Mouse (Mus musculus): ENCODE data around the gene Aym1. TPM values are rescaled to one million over a fixed set of nuclear protein-coding genes. Genes with fewer than 3 reads are reported as not detected.
A peak's percentile ranks its signal among the peaks of the same experiment; 100 is the strongest.

Aym1 gene
- polyA plus RNA-seq, 1 experiment from 2014 or later: not detected

DNA sequence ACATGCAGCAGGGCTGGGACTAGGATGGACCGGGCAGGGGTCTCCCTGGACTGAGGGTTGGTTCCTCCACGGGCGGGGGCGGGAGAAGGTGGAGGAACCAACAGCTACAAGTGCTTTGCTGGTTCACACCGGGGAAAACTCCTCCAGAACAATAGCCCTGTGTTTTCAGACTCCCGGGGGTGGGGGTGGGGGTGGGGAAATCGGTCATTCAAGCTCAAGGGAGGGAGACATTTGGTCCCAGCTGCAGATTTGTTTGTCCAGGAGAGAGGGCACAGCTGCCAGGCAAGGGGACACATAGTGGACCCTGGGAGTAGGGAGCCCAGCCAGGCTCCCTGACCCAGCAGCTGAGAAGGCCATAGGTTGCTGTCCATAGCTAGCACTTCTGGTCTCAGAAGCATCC lies 7.9 kb upstream of the Aym1 start:
- H3K4me1 ChIP-seq (replicated peaks; ENCODE audit: control insufficient read depth, insufficient read depth, low read length): peaks cover 33% of the 10 kb centered on the region
- H3K27ac ChIP-seq (ENCODE audit: low read length): no peak overlapping the region
- no peak overlapping the region for H3K9ac ChIP-seq (replicated peaks; ENCODE audit: low read depth, low read length)
- no peak overlapping the region for H3K4me3 ChIP-seq (replicated peaks; ENCODE audit: low read length)
- H3K36me3 ChIP-seq (ENCODE audit: control insufficient read depth, insufficient read depth): no peaks in the 10 kb centered on the region
- peaks cover 19% of the 10 kb centered on the region for H3K27me3 ChIP-seq (replicated peaks; ENCODE audit: control insufficient read depth, insufficient read depth, low read length)
- WGBS: 4% methylated on average over 7 of the region's 7 CpGs
- no peak overlapping the region for H3K4me2 ChIP-seq (ENCODE audit: low read length)
- ATAC-seq: no peak
- H3K9me3 ChIP-seq (ENCODE audit: control insufficient read depth, low read length): no peaks in the 10 kb centered on the region

DNA sequence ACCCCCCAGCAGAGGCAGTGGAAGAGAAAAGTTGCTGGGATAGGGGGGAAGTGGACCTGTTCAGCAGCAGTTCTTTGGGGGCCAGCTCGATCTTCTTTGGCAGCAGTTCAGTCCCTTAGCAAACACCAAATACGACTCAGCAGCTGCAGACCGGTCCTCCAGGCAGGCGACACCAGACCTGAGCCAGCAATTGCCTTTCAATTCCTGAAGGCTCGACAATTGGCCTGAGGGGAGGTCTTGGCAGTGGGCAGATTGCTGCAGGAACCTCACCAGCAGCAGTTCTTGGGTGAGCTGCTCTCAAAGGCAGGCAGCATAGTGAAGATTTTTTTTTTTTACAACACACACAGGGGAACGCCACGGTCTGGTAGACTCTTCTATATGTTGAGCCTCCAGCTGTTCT lies 7.3 kb upstream of the Aym1 start:
- Histone ChIP-seq H3K4me2 (ENCODE audit: low read length) (no peak overlapping the region), H3K27me3 (replicated peaks; ENCODE audit: control insufficient read depth, insufficient read depth, low read length) (peaks cover 17% of the 10 kb centered on the region), H3K4me3 (replicated peaks; ENCODE audit: low read length) (no peak overlapping the region), H3K36me3 (ENCODE audit: control insufficient read depth, insufficient read depth) (no peaks in the 10 kb centered on the region), H3K9me3 (ENCODE audit: control insufficient read depth, low read length) (no peaks in the 10 kb centered on the region), H3K27ac (ENCODE audit: low read length) (no peak overlapping the region; the same call in 1 of the 2 replicates), H3K4me1 (replicated peaks; ENCODE audit: control insufficient read depth, insufficient read depth, low read length) (peaks cover 32% of the 10 kb centered on the region), H3K9ac (replicated peaks; ENCODE audit: low read depth, low read length) (no peak overlapping the region)
- WGBS: 4% methylated on average over 7 of the region's 7 CpGs
- peak; percentile 53 for ATAC-seq

DNA sequence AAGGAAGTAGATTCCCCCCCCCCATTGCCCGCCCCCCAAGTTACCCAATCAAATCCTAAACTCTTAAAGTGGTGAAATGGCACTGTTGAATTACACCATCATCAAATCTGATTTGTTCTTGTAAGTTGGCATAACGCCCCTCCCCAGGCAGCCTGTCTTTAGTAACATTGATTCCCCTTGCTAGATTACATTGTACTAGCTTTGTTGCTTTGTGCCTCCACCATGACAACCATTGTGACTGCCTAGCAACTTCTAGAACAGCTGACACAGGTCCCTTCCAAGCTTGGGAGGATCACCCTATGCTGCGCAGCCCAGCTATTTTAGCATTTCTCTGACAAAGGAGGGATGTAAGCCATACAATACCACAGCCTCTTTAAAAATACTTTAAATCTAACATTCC lies 5.3 kb upstream of the Aym1 start:
- Histone ChIP-seq H3K9ac (replicated peaks; ENCODE audit: low read depth, low read length) (no peak overlapping the region), H3K27me3 (replicated peaks; ENCODE audit: control insufficient read depth, insufficient read depth, low read length) (peaks cover 4% of the 10 kb centered on the region)

DNA sequence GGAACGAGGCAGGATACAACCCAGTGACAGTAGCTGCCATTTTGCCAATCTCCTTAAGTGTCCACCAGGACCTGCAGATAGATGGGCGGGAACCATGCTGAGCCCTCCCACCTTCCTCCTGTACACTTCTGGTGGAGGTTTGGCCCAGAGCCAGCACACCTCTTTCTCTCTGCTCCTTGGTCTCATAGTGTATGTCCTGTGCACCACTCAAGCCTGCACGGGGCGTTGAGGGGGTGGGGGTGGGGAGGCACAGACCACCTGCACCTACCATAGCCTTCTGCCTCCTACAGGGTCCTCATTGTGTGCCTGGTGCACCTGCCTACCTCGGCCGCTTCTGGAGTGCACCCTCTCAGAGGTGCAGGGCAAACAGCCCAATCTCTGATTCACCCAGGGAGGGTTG lies 4.5 kb upstream of the Aym1 start:
- no peak for ATAC-seq
- H3K9ac ChIP-seq (replicated peaks; ENCODE audit: low read depth, low read length): no peak overlapping the region
- peaks cover 34% of the 10 kb centered on the region for H3K4me1 ChIP-seq (replicated peaks; ENCODE audit: control insufficient read depth, insufficient read depth, low read length)
- no peak overlapping the region for H3K4me3 ChIP-seq (replicated peaks; ENCODE audit: low read length)
- H3K27ac ChIP-seq (ENCODE audit: low read length): no peak overlapping the region
- H3K36me3 ChIP-seq (ENCODE audit: control insufficient read depth, insufficient read depth): no peaks in the 10 kb centered on the region
- H3K27me3 ChIP-seq (replicated peaks; ENCODE audit: control insufficient read depth, insufficient read depth, low read length): peaks cover 3% of the 10 kb centered on the region; the same call in 1 of the 2 replicates
- no peaks in the 10 kb centered on the region for H3K9me3 ChIP-seq (ENCODE audit: control insufficient read depth, low read length)
- H3K4me2 ChIP-seq (ENCODE audit: low read length): no peak overlapping the region
- WGBS: 63% methylated on average over 6 of the region's 6 CpGs

More for the DNA sequence above, 5.3 kb upstream of the Aym1 start:
- Histone ChIP-seq H3K4me1 (replicated peaks; ENCODE audit: control insufficient read depth, insufficient read depth, low read length) (peaks cover 27% of the 10 kb centered on the region), H3K4me2 (ENCODE audit: low read length) (no peak overlapping the region), H3K9me3 (ENCODE audit: control insufficient read depth, low read length) (no peaks in the 10 kb centered on the region), H3K27ac (ENCODE audit: low read length) (no peak overlapping the region), H3K36me3 (ENCODE audit: control insufficient read depth, insufficient read depth) (no peaks in the 10 kb centered on the region), H3K4me3 (replicated peaks; ENCODE audit: low read length) (no peak overlapping the region)
- 36% methylated on average over 3 of the region's 3 CpGs for WGBS
- ATAC-seq: peak; percentile 57

DNA sequence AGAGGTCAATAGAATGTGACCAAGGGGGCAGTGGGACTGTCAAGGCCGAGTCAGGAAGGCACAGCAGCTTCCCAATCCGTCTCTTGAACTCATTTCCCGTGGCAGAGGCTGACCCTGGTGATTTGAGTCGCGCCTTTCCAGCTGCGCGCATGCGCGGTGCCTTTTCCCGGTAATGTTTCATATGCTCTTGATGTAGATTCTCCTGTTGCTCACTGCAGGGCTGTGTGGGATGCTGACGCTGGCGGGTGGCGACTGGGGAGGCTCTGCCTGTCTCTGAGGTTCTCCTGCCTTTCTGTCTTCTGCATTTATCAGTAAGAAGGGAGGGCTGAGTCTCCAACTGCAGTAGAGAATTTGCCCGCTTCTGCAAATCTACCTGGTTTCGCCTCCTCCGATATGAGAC lies 2.8 kb upstream of the Aym1 start:
- 47% methylated on average over 16 of the region's 16 CpGs for WGBS
- H3K27me3 ChIP-seq (replicated peaks; ENCODE audit: control insufficient read depth, insufficient read depth, low read length): no peaks in the 10 kb centered on the region
- no peaks in the 10 kb centered on the region for H3K9me3 ChIP-seq (ENCODE audit: control insufficient read depth, low read length)
- no peak for ATAC-seq
- H3K4me1 ChIP-seq (replicated peaks; ENCODE audit: control insufficient read depth, insufficient read depth, low read length): peaks cover 32% of the 10 kb centered on the region
- H3K4me3 ChIP-seq (replicated peaks; ENCODE audit: low read length): no peak overlapping the region
- H3K36me3 ChIP-seq (ENCODE audit: control insufficient read depth, insufficient read depth): no peaks in the 10 kb centered on the region
- no peak overlapping the region for H3K27ac ChIP-seq (ENCODE audit: low read length)
- H3K4me2 ChIP-seq (ENCODE audit: low read length): no peak overlapping the region
- no peak overlapping the region for H3K9ac ChIP-seq (replicated peaks; ENCODE audit: low read depth, low read length)

DNA sequence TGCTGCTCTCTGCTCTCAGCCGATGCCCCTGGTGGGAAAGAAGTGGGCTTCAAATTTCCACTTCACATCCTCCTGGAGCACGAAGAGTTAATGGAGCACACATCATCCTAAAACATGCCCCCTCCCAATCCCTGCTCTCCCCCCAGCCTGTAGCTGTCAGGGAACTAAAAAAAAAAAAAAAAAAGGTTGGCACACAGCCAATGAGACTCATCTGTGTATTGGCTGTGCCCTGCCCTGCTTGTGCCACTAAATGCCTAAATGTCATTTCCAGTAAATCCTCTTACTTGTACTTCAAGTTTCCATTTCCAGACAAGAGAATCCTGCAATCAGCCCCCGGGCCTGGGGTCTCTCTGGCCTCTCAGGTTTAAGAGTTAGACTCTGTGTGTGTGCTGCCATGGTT lies 562 bp downstream of the Aym1 start:
- no peak overlapping the region for H3K4me2 ChIP-seq (ENCODE audit: low read length)
- no peaks in the 10 kb centered on the region for H3K27me3 ChIP-seq (replicated peaks; ENCODE audit: control insufficient read depth, insufficient read depth, low read length)
- no peak overlapping the region for H3K4me3 ChIP-seq (replicated peaks; ENCODE audit: low read length)
- ATAC-seq: no peak; the same call in 1 of the 2 replicates
- H3K36me3 ChIP-seq (ENCODE audit: control insufficient read depth, insufficient read depth): no peaks in the 10 kb centered on the region
- no peak overlapping the region for H3K9ac ChIP-seq (replicated peaks; ENCODE audit: low read depth, low read length)
- H3K4me1 ChIP-seq (replicated peaks; ENCODE audit: control insufficient read depth, insufficient read depth, low read length): peaks cover 16% of the 10 kb centered on the region
- no peaks in the 10 kb centered on the region for H3K9me3 ChIP-seq (ENCODE audit: control insufficient read depth, low read length)
- 28% methylated on average over 3 of the region's 3 CpGs for WGBS
- no peak overlapping the region for H3K27ac ChIP-seq (ENCODE audit: low read length)

DNA sequence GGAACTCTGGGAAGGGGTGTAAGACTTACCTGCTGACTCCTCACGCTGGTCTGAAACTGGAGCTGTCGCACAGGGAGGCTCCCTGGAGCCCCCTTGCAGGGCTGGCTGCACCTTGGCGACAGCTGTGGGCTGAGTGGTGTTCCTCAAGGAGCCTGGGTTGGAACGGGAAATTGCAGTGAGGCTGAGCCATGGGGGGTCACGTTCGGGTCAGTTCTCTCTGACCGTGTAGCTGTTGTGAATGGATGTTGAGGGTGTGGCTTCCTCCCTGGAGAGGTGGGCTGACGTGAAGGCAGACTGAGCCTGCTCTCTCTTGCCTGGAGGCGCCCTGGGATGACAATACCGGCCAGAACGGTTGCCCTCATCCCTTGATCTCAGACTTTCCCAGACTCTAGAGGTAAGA lies 1.7 kb downstream of the Aym1 start:
- Histone ChIP-seq H3K36me3 (ENCODE audit: control insufficient read depth, insufficient read depth) (no peaks in the 10 kb centered on the region), H3K4me1 (replicated peaks; ENCODE audit: control insufficient read depth, insufficient read depth, low read length) (peaks cover 16% of the 10 kb centered on the region), H3K4me2 (ENCODE audit: low read length) (no peak overlapping the region), H3K27me3 (replicated peaks; ENCODE audit: control insufficient read depth, insufficient read depth, low read length) (no peaks in the 10 kb centered on the region), H3K9me3 (ENCODE audit: control insufficient read depth, low read length) (no peaks in the 10 kb centered on the region), H3K4me3 (replicated peaks; ENCODE audit: low read length) (no peak overlapping the region), H3K27ac (ENCODE audit: low read length) (no peak overlapping the region), H3K9ac (replicated peaks; ENCODE audit: low read depth, low read length) (no peak overlapping the region)
- WGBS: 9% methylated on average over 11 of the region's 11 CpGs
- ATAC-seq: no peak

DNA sequence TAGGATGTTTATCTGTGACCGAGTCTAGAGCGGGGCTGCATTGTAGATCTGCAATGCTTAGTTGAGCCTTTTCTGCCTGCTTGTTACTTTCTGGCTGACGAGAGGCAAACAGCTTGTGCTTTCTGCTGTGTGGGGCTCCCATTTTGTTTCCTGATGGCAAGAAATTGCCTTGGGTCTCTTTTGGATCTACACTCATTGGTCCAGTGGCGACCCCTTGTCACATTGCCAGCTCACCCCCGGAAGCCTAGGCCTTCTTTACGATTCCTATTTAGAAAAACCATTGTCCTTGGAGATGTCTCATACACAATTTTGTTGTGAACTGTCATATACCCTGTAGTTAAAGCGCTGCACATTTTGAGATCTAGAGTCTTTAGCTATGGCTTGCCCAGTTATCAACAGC lies 4.2 kb downstream of the Aym1 start:
- Histone ChIP-seq H3K27ac (ENCODE audit: low read length) (no peak overlapping the region), H3K9me3 (ENCODE audit: control insufficient read depth, low read length) (no peaks in the 10 kb centered on the region), H3K27me3 (replicated peaks; ENCODE audit: control insufficient read depth, insufficient read depth, low read length) (no peaks in the 10 kb centered on the region), H3K4me2 (ENCODE audit: low read length) (no peak overlapping the region), H3K36me3 (ENCODE audit: control insufficient read depth, insufficient read depth) (no peaks in the 10 kb centered on the region), H3K4me3 (replicated peaks; ENCODE audit: low read length) (no peak overlapping the region), H3K9ac (replicated peaks; ENCODE audit: low read depth, low read length) (no peak overlapping the region), H3K4me1 (replicated peaks; ENCODE audit: control insufficient read depth, insufficient read depth, low read length) (peaks cover 18% of the 10 kb centered on the region)
- 63% methylated on average over 7 of the region's 7 CpGs for WGBS
- no peak for ATAC-seq

DNA sequence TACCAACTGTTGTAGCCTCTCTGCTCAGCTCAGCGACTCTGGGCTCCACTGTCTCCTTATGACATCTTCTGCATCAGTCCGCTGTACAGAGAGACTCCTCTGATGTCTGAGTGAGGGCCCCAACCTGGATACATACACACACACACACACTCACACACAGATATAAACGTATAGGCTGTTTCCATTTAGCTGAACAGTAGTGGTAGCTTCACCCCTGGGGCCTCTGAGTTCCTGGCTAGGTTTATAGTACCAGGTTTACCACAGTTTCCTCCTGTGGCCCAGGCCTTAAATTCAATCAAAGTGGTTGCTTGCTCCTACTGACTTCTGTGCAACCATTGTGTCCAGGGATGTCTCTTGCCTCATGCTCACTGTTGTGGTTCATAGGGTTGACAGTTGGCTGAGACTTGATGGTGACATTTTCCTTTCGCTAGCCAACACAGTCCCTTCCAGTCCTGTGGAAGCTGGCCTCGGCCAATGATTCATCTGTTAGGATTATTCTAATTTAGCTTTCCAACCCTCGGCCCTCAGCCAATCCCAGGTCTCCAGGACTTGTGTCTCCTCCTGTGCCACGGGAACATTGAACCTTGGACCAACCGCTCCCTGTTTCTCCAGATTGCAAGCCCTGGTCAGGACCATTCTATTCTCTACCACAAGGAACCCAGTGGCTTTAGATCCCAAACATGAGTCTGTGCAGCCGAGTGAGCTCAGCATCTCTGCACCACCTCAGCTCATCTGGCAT lies 5.3 kb downstream of the Aym1 start:
- ATAC-seq: no peak
- H3K9ac ChIP-seq (replicated peaks; ENCODE audit: low read depth, low read length): no peak overlapping the region
- no peak overlapping the region for H3K27ac ChIP-seq (ENCODE audit: low read length)
- no peaks in the 10 kb centered on the region for H3K9me3 ChIP-seq (ENCODE audit: control insufficient read depth, low read length)
- H3K4me3 ChIP-seq (replicated peaks; ENCODE audit: low read length): no peak overlapping the region
- H3K4me2 ChIP-seq (ENCODE audit: low read length): no peak overlapping the region
- H3K4me1 ChIP-seq (replicated peaks; ENCODE audit: control insufficient read depth, insufficient read depth, low read length): peaks cover 11% of the 10 kb centered on the region
- 83% methylated on average over 9 of the region's 9 CpGs for WGBS
- H3K36me3 ChIP-seq (ENCODE audit: control insufficient read depth, insufficient read depth): no peaks in the 10 kb centered on the region
- H3K27me3 ChIP-seq (replicated peaks; ENCODE audit: control insufficient read depth, insufficient read depth, low read length): no peaks in the 10 kb centered on the region

DNA sequence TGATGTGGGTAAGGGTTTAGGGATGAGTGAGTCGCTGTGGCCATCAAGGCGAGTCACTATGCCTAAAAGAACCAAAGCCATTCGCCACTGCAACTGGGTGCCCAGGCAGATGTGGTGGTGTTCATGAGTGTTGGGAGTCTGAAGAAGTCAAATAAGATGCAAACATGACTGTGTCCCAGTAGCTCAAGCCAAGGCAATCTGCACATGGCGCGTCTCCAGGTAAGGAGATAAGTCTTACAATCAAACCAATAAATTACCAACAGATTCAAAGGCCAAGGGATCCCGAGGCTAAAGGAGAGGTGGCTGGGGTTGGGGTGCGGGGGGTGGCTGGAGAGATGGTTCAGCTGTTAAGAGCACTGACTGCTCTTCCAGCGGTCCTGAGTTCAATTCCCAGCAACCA lies 6.1 kb downstream of the Aym1 start:
- Histone ChIP-seq H3K27me3 (replicated peaks; ENCODE audit: control insufficient read depth, insufficient read depth, low read length) (no peaks in the 10 kb centered on the region), H3K9ac (replicated peaks; ENCODE audit: low read depth, low read length) (no peak overlapping the region), H3K4me3 (replicated peaks; ENCODE audit: low read length) (no peak overlapping the region), H3K4me1 (replicated peaks; ENCODE audit: control insufficient read depth, insufficient read depth, low read length) (peaks cover 4% of the 10 kb centered on the region; the same call in 1 of the 2 replicates), H3K27ac (ENCODE audit: low read length) (no peak overlapping the region), H3K9me3 (ENCODE audit: control insufficient read depth, low read length) (no peaks in the 10 kb centered on the region), H3K4me2 (ENCODE audit: low read length) (no peak overlapping the region), H3K36me3 (ENCODE audit: control insufficient read depth, insufficient read depth) (no peaks in the 10 kb centered on the region)
- 96% methylated on average over 8 of the region's 8 CpGs for WGBS
- no peak for ATAC-seq

Measured in forebrain, embryonic 16.5 days (tissue).